Mouse (Mus musculus): ENCODE results near the gene Msh2.
A peak's percentile ranks its signal among the peaks of the same experiment; 100 is the strongest.
"Not testable (repeated sequence)": the region's sequence is repeated elsewhere in the genome, so short reads cannot be mapped to it uniquely, and the experiment has no call there.

The Msh2 gene

GRCm38 (mm10) chr17:87671890-87672660 lies at the start of gene Msh2:
Gene Msh2 (plus strand): TSS chr17:87672330.
- peak; percentile 99 for ATAC-seq (ENCODE audit: low TSS enrichment)

GRCm38 (mm10) chr17:87625510-87626086 lies 46.5 kb upstream of the Msh2 start:
- ATAC-seq (ENCODE audit: low TSS enrichment): no peak

- ATAC-seq (ENCODE audit: low TSS enrichment): no peak
Observed at GRCm38 (mm10) chr17:87628144-87628543, 44.0 kb upstream of the Msh2 start.

- ATAC-seq (ENCODE audit: low TSS enrichment): no peak
Observed at GRCm38 (mm10) chr17:87628706-87629105, 43.4 kb upstream of the Msh2 start.

- no peak for ATAC-seq (ENCODE audit: low TSS enrichment)
Observed at GRCm38 (mm10) chr17:87637056-87637389, 35.1 kb upstream of the Msh2 start.

- no peak for ATAC-seq (ENCODE audit: low TSS enrichment)
Observed at GRCm38 (mm10) chr17:87639242-87639641, 32.9 kb upstream of the Msh2 start.

GRCm38 (mm10) chr17:87640272-87640671 lies 31.9 kb upstream of the Msh2 start:
- ATAC-seq (ENCODE audit: low TSS enrichment): no peak

- ATAC-seq (ENCODE audit: low TSS enrichment): no peak
Observed at GRCm38 (mm10) chr17:87641006-87641405, 31.1 kb upstream of the Msh2 start.

GRCm38 (mm10) chr17:87642744-87643143 lies 29.4 kb upstream of the Msh2 start:
- no peak for ATAC-seq (ENCODE audit: low TSS enrichment)

- ATAC-seq (ENCODE audit: low TSS enrichment): not testable (repeated sequence)
Observed at GRCm38 (mm10) chr17:87655616-87656015, 16.5 kb upstream of the Msh2 start.

GRCm38 (mm10) chr17:87661958-87662573 lies 10.1 kb upstream of the Msh2 start:
- ATAC-seq (ENCODE audit: low TSS enrichment): not testable (repeated sequence)

GRCm38 (mm10) chr17:87664238-87664637 lies 7.9 kb upstream of the Msh2 start:
- no peak for ATAC-seq (ENCODE audit: low TSS enrichment)

GRCm38 (mm10) chr17:87665066-87665822 lies 6.9 kb upstream of the Msh2 start:
- peak; percentile 88 for ATAC-seq (ENCODE audit: low TSS enrichment)

- ATAC-seq (ENCODE audit: low TSS enrichment): peak; percentile 46
Observed at GRCm38 (mm10) chr17:87672677-87673286, 652 bp downstream of the Msh2 start.

- not testable (repeated sequence) for ATAC-seq (ENCODE audit: low TSS enrichment)
Observed at GRCm38 (mm10) chr17:87676916-87677474, 4.9 kb downstream of the Msh2 start.

GRCm38 (mm10) chr17:87677656-87678055 lies 5.5 kb downstream of the Msh2 start:
- ATAC-seq (ENCODE audit: low TSS enrichment): no peak

- ATAC-seq (ENCODE audit: low TSS enrichment): no peak
Observed at GRCm38 (mm10) chr17:87689217-87689616, 17.1 kb downstream of the Msh2 start.

GRCm38 (mm10) chr17:87691958-87692357 lies 19.8 kb downstream of the Msh2 start:
- ATAC-seq (ENCODE audit: low TSS enrichment): peak; percentile 90

GRCm38 (mm10) chr17:87695874-87696465 lies 23.8 kb downstream of the Msh2 start:
- peak; percentile 66 for ATAC-seq (ENCODE audit: low TSS enrichment)

- no peak for ATAC-seq (ENCODE audit: low TSS enrichment)
Observed at GRCm38 (mm10) chr17:87696814-87697213, 24.7 kb downstream of the Msh2 start.
